Mouse (Mus musculus): ENCODE data around the gene Vmn2r85. TPM values are rescaled to one million over a fixed set of nuclear protein-coding genes. Genes with fewer than 3 reads are reported as not detected.
A peak's percentile ranks its signal among the peaks of the same experiment; 100 is the strongest.
"Not testable (repeated sequence)": the region's sequence is repeated elsewhere in the genome, so short reads cannot be mapped to it uniquely, and the experiment has no call there.

The Vmn2r85 gene
- total RNA-seq (2014; rRNA removed) (0.16 and 0.47 TPM in 2 replicates), polyA plus RNA-seq (2015; fragmentation: Nextera tagmentation; extraction: Ambion mirVana) (0.02 and 0.04 TPM in 2 replicates)

DNA sequence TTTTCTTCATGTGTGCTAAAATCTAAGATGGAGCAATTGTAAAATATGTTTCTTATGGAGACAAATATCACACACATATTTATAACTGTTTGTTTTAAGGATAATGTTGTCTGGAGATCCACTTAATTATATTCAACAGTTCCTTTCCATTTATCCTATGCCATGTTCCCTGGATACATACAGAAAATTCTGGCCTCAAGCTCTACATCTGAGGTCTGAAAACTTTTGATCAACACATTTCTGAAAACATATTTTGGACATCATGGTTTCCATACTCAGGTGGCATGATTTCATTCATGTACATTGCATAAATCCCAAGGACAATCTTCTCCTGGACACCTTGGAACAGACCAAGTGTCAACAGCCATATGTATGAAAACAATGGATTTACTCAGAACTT, at the start of gene Vmn2r85:
Gene Vmn2r85 (minus strand): TSS at position 101 of the 400 bp plus-strand sequence.
- H3K4me3 ChIP-seq (ENCODE audit: low read depth, low read length); H3K4me2 ChIP-seq (ENCODE audit: low read depth, low read length, poor library complexity, severe bottlenecking): not testable (repeated sequence)

DNA sequence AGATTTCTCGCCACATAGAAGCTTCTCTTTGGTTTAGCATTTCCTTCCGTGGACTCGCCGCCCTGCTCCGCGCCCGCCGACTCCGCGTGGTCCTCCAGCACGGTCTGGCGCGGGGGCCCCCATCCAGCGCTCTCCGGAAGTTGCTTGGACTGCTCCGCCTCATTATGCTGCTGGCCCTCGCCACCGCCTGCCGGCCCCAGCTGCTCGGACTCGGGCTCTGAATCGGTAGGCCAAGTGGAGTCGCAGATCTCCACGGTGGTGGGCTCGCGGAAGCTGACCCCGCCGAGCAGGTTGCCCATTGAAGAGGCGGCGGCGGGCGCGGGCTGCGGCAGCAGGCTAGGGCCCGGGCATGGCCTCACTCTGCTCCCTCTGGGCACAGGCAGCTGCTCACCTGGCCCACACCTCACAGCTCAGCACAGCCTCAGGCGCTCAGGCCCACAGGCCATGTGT, 40.8 kb upstream of the Vmn2r85 start:
- 4% methylated on average over 35 of the region's 36 CpGs for WGBS
- Histone ChIP-seq H3K9me3 (ENCODE audit: low read length) (no peaks in the 10 kb centered on the region), H3K4me3 (ENCODE audit: low read depth, low read length) (peak overlapping the region; percentile 50), H3K4me1 (ENCODE audit: insufficient read depth, low read length) (no peaks in the 10 kb centered on the region), H3K27me3 (ENCODE audit: insufficient read depth, low read length) (no peaks in the 10 kb centered on the region), H3K36me3 (ENCODE audit: insufficient read depth, low read length) (no peaks in the 10 kb centered on the region), H3K27ac (ENCODE audit: low read depth, low read length) (no peak overlapping the region), H3K9ac (replicated peaks; ENCODE audit: low read length, poor library complexity, severe bottlenecking) (peak overlapping the region; percentile 66), H3K4me2 (ENCODE audit: low read depth, low read length, poor library complexity, severe bottlenecking) (peak overlapping the region; percentile 64)
- no peak for TF ChIP-seq CTCF (IDR thresholded peaks at IDR 0.05)
- DNase-seq (ENCODE audit: low spot score) (peak; percentile 59), ATAC-seq (ENCODE audit: low FRiP score) (peak; percentile 98)

More for the DNA sequence above, at the start of gene Vmn2r85:
- H3K27me3 ChIP-seq (ENCODE audit: insufficient read depth, low read length); DNase-seq (ENCODE audit: low spot score); H3K9ac ChIP-seq (replicated peaks; ENCODE audit: low read length, poor library complexity, severe bottlenecking); H3K27ac ChIP-seq (ENCODE audit: low read depth, low read length); H3K9me3 ChIP-seq (ENCODE audit: low read length); H3K4me1 ChIP-seq (ENCODE audit: insufficient read depth, low read length); H3K36me3 ChIP-seq (ENCODE audit: insufficient read depth, low read length); ATAC-seq (ENCODE audit: low FRiP score): not testable (repeated sequence)

- not testable (repeated sequence) for H3K9ac ChIP-seq (replicated peaks; ENCODE audit: low read length, poor library complexity, severe bottlenecking); H3K27ac ChIP-seq (ENCODE audit: low read depth, low read length); H3K9me3 ChIP-seq (ENCODE audit: low read length); H3K4me2 ChIP-seq (ENCODE audit: low read depth, low read length, poor library complexity, severe bottlenecking); H3K4me1 ChIP-seq (ENCODE audit: insufficient read depth, low read length); H3K27me3 ChIP-seq (ENCODE audit: insufficient read depth, low read length); H3K4me3 ChIP-seq (ENCODE audit: low read depth, low read length); H3K36me3 ChIP-seq (ENCODE audit: insufficient read depth, low read length); ATAC-seq (ENCODE audit: low FRiP score); DNase-seq (ENCODE audit: low spot score)
- 85% methylated on average over 1 of the region's 1 CpGs for WGBS
Measured at GRCm38 (mm10) chr10:130455950-130456349, 26.4 kb upstream of the Vmn2r85 start, which contains the start of gene Vmn2r86. Gene Vmn2r86, minus strand, starts transcription at chr10:130456050.

DNA sequence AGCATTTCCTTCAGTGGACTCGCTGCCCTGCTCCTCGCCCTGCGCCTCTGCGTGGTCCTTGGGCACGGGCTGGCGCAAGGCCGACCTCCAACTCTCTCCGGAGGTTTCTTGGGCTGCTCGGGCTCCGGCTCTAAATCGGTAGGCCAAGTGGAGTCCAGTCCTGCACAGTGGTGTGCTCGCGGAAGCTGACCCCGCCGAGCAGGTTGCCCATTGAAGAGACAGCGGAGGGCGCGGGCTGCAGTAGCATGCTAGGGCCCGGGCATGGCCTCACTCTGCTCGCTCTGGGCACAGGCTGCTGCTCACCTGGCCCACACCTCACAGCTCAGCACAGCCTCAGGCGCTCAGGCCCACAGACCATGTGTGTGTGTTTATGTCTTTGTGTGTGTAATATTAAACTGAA, 15.3 kb upstream of the Vmn2r85 start:
- TF ChIP-seq CTCF (IDR thresholded peaks at IDR 0.05): no peak
- 90% methylated on average over 21 of the region's 21 CpGs for WGBS
- no peak overlapping the region for H3K9ac ChIP-seq (replicated peaks; ENCODE audit: low read length, poor library complexity, severe bottlenecking)
- H3K9me3 ChIP-seq (ENCODE audit: low read length): no peaks in the 10 kb centered on the region
- no peaks in the 10 kb centered on the region for H3K36me3 ChIP-seq (ENCODE audit: insufficient read depth, low read length)
- no peak overlapping the region for H3K4me3 ChIP-seq (ENCODE audit: low read depth, low read length)
- no peaks in the 10 kb centered on the region for H3K27me3 ChIP-seq (ENCODE audit: insufficient read depth, low read length)
- no peak for DNase-seq (ENCODE audit: low spot score)
- H3K4me1 ChIP-seq (ENCODE audit: insufficient read depth, low read length): no peaks in the 10 kb centered on the region
- no peak; the same call in 1 of the 2 replicates for ATAC-seq (ENCODE audit: low FRiP score)
- H3K4me2 ChIP-seq (ENCODE audit: low read depth, low read length, poor library complexity, severe bottlenecking): no peak overlapping the region
- no peak overlapping the region for H3K27ac ChIP-seq (ENCODE audit: low read depth, low read length)

DNA sequence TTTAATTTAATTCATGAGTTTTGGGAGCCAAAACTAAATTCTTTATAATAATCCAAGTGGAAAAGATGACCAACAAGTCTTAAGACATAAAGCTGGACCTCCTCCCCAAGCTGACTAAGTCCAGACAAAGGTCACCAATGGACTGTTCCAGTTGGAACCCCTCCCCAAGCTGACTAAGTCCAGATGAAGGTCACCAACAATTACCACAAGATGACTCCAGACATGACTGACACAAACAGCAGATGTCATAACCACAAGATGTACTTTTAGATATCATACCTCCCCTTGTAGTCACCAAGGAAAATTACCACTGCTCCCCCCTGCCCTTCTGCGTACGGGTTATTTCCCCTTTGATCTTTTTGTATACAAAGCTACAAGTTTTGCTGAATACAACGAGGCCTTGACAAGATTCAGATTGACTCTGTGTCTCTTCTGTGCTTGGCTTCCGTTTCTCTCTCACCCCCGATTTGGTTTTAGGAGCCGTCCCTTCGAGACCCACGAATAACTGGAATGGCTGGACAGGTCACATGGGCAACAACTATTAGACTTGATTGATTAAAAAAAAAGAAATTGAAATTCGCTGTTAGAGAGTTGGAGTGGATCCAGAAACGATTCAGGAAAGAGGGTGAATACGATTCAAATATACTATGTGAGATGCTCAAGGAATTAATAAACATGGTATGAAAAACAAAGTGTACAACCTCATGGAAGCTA, 4.8 kb upstream of the Vmn2r85 start:
- WGBS: 87% methylated on average over 11 of the region's 11 CpGs
- not testable (repeated sequence) for DNase-seq (ENCODE audit: low spot score); H3K27ac ChIP-seq (ENCODE audit: low read depth, low read length); ATAC-seq (ENCODE audit: low FRiP score); H3K4me3 ChIP-seq (ENCODE audit: low read depth, low read length); H3K36me3 ChIP-seq (ENCODE audit: insufficient read depth, low read length); H3K4me2 ChIP-seq (ENCODE audit: low read depth, low read length, poor library complexity, severe bottlenecking); H3K9me3 ChIP-seq (ENCODE audit: low read length); H3K9ac ChIP-seq (replicated peaks; ENCODE audit: low read length, poor library complexity, severe bottlenecking); H3K27me3 ChIP-seq (ENCODE audit: insufficient read depth, low read length); H3K4me1 ChIP-seq (ENCODE audit: insufficient read depth, low read length)

DNA sequence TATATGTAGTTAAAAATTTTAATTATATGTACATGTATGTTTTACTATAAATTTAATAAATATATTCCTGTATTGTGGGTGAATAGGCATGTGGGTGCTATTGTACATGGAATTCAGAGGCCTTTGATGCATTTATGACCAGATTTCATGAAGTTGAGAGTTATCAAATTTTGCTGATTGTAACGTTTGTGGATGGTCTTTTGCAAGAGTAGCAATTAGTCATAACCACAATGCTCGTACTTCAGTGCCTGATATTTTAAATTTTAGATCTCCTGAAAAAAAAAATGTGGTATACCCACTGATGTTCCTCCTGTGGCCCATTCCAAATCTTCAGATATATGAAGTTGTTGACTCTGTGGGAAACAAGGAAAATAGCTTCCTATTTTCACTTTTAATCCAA, 7.1 kb downstream of the Vmn2r85 start:
- WGBS: 81% methylated on average over 2 of the region's 2 CpGs
- H3K27ac ChIP-seq (ENCODE audit: low read depth, low read length); H3K4me3 ChIP-seq (ENCODE audit: low read depth, low read length); DNase-seq (ENCODE audit: low spot score); H3K4me1 ChIP-seq (ENCODE audit: insufficient read depth, low read length); H3K36me3 ChIP-seq (ENCODE audit: insufficient read depth, low read length); H3K27me3 ChIP-seq (ENCODE audit: insufficient read depth, low read length); ATAC-seq (ENCODE audit: low FRiP score); H3K4me2 ChIP-seq (ENCODE audit: low read depth, low read length, poor library complexity, severe bottlenecking); H3K9ac ChIP-seq (replicated peaks; ENCODE audit: low read length, poor library complexity, severe bottlenecking); H3K9me3 ChIP-seq (ENCODE audit: low read length): not testable (repeated sequence)
